22 mouse cellular contexts compared by ENCODE assay signal in the genomic region with DNA sequence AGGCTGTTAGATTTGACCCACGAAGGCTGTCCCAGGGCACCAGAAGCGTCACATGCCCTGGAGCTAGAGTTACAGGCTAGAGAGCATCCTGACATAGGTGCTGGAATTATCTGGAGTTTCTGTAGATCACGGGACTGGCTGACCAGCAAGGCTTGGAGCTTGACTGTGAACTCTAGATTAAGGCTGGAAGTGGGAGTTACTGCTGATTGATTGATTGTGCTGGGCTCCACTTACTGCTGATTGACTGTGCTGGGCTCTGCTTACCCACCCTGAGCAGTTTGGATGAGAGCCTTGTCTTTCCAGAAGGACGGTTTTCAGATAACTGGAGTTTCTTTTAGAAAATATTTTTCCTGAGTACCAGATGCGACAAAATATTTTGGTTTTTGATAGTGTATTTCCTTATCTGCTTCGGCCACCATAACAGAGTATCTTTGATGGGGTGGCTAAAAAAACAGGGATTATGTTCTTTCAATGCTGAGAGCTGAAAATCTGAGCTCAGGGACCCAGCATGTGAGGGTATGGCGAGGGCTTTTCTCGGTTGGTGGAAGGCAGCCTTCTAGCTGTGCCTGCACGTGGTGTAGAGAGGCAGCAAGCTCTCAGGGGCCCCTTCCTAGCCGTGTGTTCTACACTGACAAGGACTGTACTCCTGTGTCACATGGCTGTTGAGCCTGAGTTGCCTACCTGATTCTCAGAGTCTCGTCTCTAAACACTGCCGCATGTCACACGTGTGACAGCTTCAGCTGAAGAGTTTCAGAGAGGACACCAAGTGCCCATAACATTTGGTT.
DNase-seq lines count a peak whose midpoint lies in the region; ATAC-seq and TF ChIP-seq lines count a peak whose summit lies in the region.
"Had no signal": no experiment of that assay in that cellular context is flagged by ENCODE, and none has a peak within 500 bp of the region (broad histone marks: within the 10 kb centered on the region; RNA-seq: fewer than 3 reads in every experiment).

No protein-coding gene starts in this region.

- TF ChIP-seq CTCF in kidney, adult 2 months (conservative IDR thresholded peaks at IDR 0.05; ENCODE audit: insufficient read depth, insufficient read length, low read depth, low read length): no peak
- no peak for TF ChIP-seq CTCF in lung, adult 2 months (IDR thresholded peaks at IDR 0.05; ENCODE audit: insufficient read depth, low read length)

- no peak for DNase-seq in heart, postnatal 25 days (ENCODE audit: low spot score)
- no peak for DNase-seq in kidney, adult 2 months
- DNase-seq in lung, adult 2 months: no peak
- no peak for DNase-seq in urinary bladder, postnatal 36 days (ENCODE audit: low spot score in 2 of 2)
- DNase-seq: cerebellum, adult 2 months; cerebellum, postnatal 36 days; gastrocnemius, postnatal 14 days; kidney, postnatal 14 days; lung, postnatal 10 days; right cerebral cortex, postnatal 4 days; thymus, adult 2 months had no signal

- H3K9me3 ChIP-seq in heart, embryonic 12.5 days (replicated peaks): no peaks in the 10 kb centered on the region
- no peaks in the 10 kb centered on the region for H3K9me3 ChIP-seq in kidney, embryonic 14.5 days (ENCODE audit: control insufficient read depth, low read length)
- H3K9me3 ChIP-seq in lung, embryonic 15.5 days: no peaks in the 10 kb centered on the region
- H3K9me3 ChIP-seq: forebrain, embryonic 12.5 days; hindbrain, embryonic 10.5 days; limb, embryonic 10.5 days; neural tube, embryonic 15.5 days had no signal

- H3K4me3 ChIP-seq in heart, embryonic 12.5 days: no peak overlapping the region
- no peak overlapping the region for H3K4me3 ChIP-seq in kidney, embryonic 14.5 days (ENCODE audit: low read length)
- H3K4me3 ChIP-seq in kidney, adult 2 months (ENCODE audit: insufficient read depth, low read depth, low read length): no peak overlapping the region
- no peak overlapping the region for H3K4me3 ChIP-seq in lung, embryonic 15.5 days
- no peak overlapping the region for H3K4me3 ChIP-seq in lung, adult 2 months (replicated peaks; ENCODE audit: extremely low read depth, low read depth, low read length)
- H3K4me3 ChIP-seq: forebrain, embryonic 12.5 days; hindbrain, embryonic 10.5 days; limb, embryonic 10.5 days; neural tube, embryonic 15.5 days had no signal

- WGBS in heart, embryonic 12.5 days: 28% methylated on average over 13 of the region's 13 CpGs
- WGBS in kidney, embryonic 14.5 days: 55% methylated on average over 13 of the region's 13 CpGs
- 67% methylated on average over 13 of the region's 13 CpGs for WGBS in kidney, adult 2 months
- WGBS in lung, embryonic 15.5 days: 55% methylated on average over 13 of the region's 13 CpGs
- WGBS in lung, adult 2 months: 64% methylated on average over 13 of the region's 13 CpGs

- no peak for TF ChIP-seq POLR2A in kidney, adult 2 months (IDR thresholded peaks at IDR 0.05; ENCODE audit: low read depth, low read length)
- no peak for TF ChIP-seq POLR2A in lung, adult 2 months (IDR thresholded peaks at IDR 0.05; ENCODE audit: borderline replicate concordance, extremely low read depth, low read depth, low read length)

- no peak overlapping the region for H3K9ac ChIP-seq in heart, embryonic 12.5 days
- no peak overlapping the region for H3K9ac ChIP-seq in kidney, embryonic 14.5 days (ENCODE audit: low read depth, low read length)
- H3K9ac ChIP-seq in lung, embryonic 15.5 days: no peak overlapping the region
- H3K9ac ChIP-seq: forebrain, embryonic 12.5 days; liver, embryonic 14.5 days; neural tube, embryonic 15.5 days had no signal

- peaks cover 10% of the 10 kb centered on the region for H3K36me3 ChIP-seq in heart, embryonic 12.5 days
- H3K36me3 ChIP-seq in kidney, embryonic 14.5 days (ENCODE audit: control insufficient read depth, insufficient read depth, low read length): no peaks in the 10 kb centered on the region
- H3K36me3 ChIP-seq in kidney, adult 2 months (ENCODE audit: control insufficient read depth, insufficient read depth, low read length): no peaks in the 10 kb centered on the region
- H3K36me3 ChIP-seq in lung, embryonic 15.5 days: peaks cover 2% of the 10 kb centered on the region; the same call in 1 of the 2 replicates
- H3K36me3 ChIP-seq: forebrain, embryonic 12.5 days; neural tube, embryonic 15.5 days had no signal

- peak overlapping the region; percentile 23; the same call in 1 of the 2 replicates for H3K4me2 ChIP-seq in heart, embryonic 12.5 days
- no peak overlapping the region for H3K4me2 ChIP-seq in kidney, embryonic 14.5 days (replicated peaks; ENCODE audit: low read depth, low read length)
- no peak overlapping the region for H3K4me2 ChIP-seq in lung, embryonic 15.5 days
- H3K4me2 ChIP-seq: forebrain, embryonic 12.5 days; neural tube, embryonic 15.5 days had no signal

- peak; percentile 70 for ATAC-seq in heart, embryonic 12.5 days (ENCODE audit: insufficient number of reproducible peaks, low FRiP score)
- peak; percentile 68; the same call in 1 of the 2 replicates for ATAC-seq in kidney, embryonic 14.5 days (ENCODE audit: low FRiP score, low TSS enrichment)
- ATAC-seq in lung, embryonic 15.5 days (ENCODE audit: borderline replicate concordance, extremely low read depth, low FRiP score, low TSS enrichment): no peak
- ATAC-seq in megakaryocyte-erythroid progenitor cell, adult 5-6 weeks (replicated peaks; ENCODE audit: low FRiP score, low TSS enrichment, poor library complexity, severe bottlenecking): 0 out of 2 replicates have a peak, but pooled peaks have one; percentile 26
- ATAC-seq: hindbrain, postnatal 0 days; midbrain, embryonic 16.5 days had no signal

- intact Hi-C loops in heart, postnatal 25 days (cut with DNase I): no loop called here

- peak overlapping the region; percentile 77 for H3K27ac ChIP-seq in heart, embryonic 12.5 days (ENCODE audit: poor library complexity, severe bottlenecking)
- no peak overlapping the region for H3K27ac ChIP-seq in kidney, embryonic 14.5 days (ENCODE audit: low read depth, low read length)
- no peak overlapping the region for H3K27ac ChIP-seq in kidney, adult 2 months (ENCODE audit: insufficient read depth, low read depth, low read length)
- H3K27ac ChIP-seq in lung, embryonic 15.5 days: peak overlapping the region; percentile 37; the same call in 1 of the 2 replicates
- H3K27ac ChIP-seq: forebrain, embryonic 12.5 days; hindbrain, embryonic 10.5 days; hindbrain, postnatal 0 days; limb, embryonic 10.5 days; liver, embryonic 14.5 days; neural tube, embryonic 15.5 days had no signal

- H3K4me1 ChIP-seq in heart, embryonic 12.5 days (replicated peaks): peaks cover 34% of the 10 kb centered on the region
- peaks cover 5% of the 10 kb centered on the region; the same call in 1 of the 2 replicates for H3K4me1 ChIP-seq in kidney, embryonic 14.5 days (ENCODE audit: control insufficient read depth, insufficient read depth, low read length)
- 0 out of 2 replicates have a peak, but pooled peaks cover 2% of the 10 kb centered on the region for H3K4me1 ChIP-seq in kidney, adult 2 months (ENCODE audit: control insufficient read depth, insufficient read depth, low read length)
- H3K4me1 ChIP-seq in lung, embryonic 15.5 days: peaks cover 30% of the 10 kb centered on the region
- H3K4me1 ChIP-seq in lung, adult 2 months (ENCODE audit: control insufficient read depth, insufficient read depth, low read length): 0 out of 2 replicates have a peak, but pooled peaks cover 2% of the 10 kb centered on the region
- H3K4me1 ChIP-seq: forebrain, embryonic 12.5 days; neural tube, embryonic 15.5 days had no signal

- no peaks in the 10 kb centered on the region for H3K27me3 ChIP-seq in heart, embryonic 12.5 days (replicated peaks)
- no peaks in the 10 kb centered on the region for H3K27me3 ChIP-seq in kidney, embryonic 14.5 days (ENCODE audit: control insufficient read depth, insufficient read depth, low read length)
- no peaks in the 10 kb centered on the region for H3K27me3 ChIP-seq in kidney, adult 2 months (replicated peaks; ENCODE audit: control insufficient read depth, insufficient read depth, low read length)
- no peaks in the 10 kb centered on the region for H3K27me3 ChIP-seq in lung, embryonic 15.5 days
- H3K27me3 ChIP-seq: forebrain, embryonic 12.5 days; neural tube, embryonic 15.5 days had no signal

Comparison
In these comparisons a context has a peak if more than half of its experiments do, and no peak if none do; other contexts are left out.
1. H3K27ac ChIP-seq: peak in heart, embryonic 12.5 days (single experiment) and lung, embryonic 15.5 days (single experiment); none in kidney, embryonic 14.5 days (single experiment) and kidney, adult 2 months (single experiment).